Mouse (Mus musculus): ENCODE results near the gene Il9r. TPM values are rescaled to one million over a fixed set of nuclear protein-coding genes. Genes with fewer than 3 reads are reported as not detected.

Il9r gene
- polyA plus RNA-seq, 1 experiment = 0.34 TPM

DNA sequence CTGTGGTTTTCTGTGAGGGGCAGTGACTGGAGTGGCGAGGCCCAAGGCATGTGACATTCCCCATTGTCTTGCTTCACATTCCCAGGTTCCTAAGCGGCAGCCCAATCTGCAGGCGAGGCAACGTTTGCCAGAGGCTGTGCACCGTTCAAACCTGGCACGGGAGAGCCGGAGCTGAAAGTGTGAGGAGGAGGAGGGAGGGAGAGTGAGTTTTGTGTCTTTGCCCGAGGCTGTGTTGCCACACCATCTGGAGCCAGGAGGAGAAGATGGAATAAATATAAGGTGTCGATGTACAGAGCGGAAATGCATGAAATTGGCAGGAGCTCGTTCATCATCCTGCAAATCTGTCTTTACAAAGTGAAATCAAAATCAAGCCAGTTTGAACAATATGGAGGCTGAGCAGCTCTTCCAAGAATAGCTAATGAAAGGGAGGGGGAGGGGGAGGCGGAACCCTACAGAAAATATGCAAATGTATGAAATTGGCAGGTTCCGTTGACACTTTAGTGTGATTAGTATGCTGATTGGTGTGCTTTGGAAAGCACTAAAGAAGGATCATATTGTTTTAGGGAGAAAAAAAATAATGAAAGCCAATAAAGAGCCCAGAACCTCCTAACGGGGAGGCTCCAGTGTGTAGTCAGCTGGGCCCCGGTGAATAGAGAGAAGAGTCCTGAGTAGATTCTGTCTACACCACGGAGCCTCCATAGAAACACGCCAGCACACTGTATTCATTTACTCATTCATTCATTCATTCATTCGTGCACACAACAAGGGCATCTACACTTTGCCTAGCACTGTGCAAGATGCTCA, 42.1 kb downstream of the Il9r start:
- DNase-seq (ENCODE audit: low read depth) = no peak

DNA sequence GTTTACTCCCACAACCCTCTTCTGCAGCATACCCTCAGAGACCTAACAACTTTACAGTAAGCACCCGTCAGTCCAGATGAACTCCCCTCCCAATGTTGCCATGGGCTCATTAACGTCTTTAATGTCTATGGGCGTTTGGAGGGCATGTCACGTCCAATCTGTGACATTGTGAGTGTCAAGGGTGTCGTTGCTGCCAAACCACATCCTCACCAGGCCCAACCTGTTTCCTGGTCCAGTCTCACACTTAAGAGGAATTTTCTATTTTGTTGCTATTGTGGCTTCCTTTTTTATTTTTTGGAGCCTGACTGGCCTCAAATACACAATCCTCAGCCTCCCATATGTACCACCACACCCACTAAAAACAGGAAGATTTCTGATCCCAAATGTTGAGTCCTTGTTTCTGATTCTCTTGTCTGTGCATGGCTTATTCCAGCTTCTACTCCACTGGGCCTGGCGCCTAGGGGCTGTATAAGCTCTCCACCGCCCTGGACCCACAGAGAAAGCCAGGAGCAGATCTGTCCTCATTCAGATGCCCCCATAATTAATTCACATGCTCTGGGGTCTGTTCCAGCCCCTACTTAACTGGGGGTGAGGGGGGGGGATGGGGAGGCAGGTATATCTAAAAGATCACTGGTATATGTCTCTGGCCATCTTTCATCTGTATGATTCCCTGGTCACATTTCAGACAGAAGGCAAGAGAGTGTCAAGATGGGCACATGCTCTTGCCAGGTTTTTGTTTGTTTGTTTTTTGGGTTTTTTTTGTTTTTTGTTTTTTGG, 43.0 kb downstream of the Il9r start:
- DNase-seq (ENCODE audit: low read depth) = no peak

DNA sequence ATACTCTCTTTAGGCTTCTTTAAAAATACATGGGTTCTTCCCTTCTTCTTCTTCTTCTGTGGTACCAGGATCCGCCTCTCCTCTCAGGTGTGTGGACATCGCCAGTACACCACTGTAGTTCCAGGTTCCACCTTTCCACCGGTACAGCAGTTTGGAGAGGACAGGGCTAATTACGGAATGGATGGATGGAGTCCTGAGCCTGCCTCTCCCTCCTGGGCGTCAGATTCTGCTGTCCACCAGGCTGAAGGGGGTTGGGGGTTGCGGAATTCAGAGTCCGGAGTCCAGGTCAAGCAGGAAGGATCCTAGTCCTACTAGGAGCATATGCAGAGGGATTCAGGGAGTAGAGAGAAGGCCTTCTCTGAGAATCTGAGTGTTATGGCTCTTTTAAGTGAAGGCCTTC, 46.9 kb downstream of the Il9r start:
- no peak for DNase-seq (ENCODE audit: low read depth)

DNA sequence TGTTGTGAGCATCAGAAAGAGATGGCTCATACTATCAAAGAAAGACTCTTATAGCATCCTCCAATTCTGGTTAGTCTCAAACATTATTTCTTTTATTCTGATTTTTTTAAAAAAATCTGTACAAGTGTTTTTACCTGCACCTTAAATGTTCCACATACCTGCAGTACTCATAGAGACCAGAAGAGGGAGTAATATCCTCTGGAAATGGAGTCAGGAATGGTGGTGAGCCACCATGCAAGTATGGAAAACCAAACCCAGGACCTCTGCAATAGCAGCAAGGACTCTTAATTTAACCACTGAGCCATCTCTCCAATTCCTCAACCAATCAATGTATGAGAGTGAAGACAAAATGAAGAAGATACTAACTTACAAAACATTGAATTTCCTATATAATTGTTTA, 47.3 kb downstream of the Il9r start:
- no peak for DNase-seq (ENCODE audit: low read depth)

DNA sequence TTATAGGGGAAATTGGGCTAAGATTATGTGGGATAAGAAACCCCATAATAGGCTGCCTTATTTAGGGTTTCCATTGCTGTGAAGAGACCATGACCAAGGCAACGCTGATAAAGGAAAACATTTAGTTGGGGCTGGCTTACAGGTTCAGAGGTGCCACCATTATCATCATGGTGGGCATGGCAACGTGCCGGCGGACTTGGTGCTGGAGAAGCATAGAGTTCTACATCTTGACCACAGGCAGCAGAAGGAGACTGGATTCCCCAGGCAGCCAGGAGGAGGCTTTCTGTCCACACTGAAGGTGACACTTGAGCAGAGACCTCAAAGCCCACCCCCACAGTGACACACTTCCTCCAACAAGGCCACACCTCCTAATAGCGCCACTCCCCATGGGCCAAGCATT, 48.8 kb downstream of the Il9r start:
- DNase-seq (ENCODE audit: low read depth) = no peak

DNA sequence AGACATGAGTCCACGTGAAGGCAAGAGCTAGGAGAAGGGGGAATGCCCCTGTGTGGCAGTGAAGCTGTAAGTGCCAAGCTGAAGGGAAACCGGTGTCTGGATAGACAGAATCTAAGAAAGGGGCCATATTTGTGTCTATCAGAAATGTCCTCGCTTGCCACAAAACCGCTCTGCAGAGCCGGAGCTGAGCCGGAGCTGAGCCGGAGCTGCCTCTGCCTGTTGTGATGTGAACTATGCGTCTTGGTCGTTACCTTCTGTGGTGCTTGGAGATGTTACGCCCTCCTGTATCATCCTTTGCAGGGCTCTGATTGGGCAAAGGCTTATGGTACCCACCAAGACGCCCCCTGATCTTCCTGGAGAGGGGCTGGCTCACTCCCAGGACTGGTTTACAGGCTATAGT, 50.5 kb downstream of the Il9r start:
- no peak for DNase-seq (ENCODE audit: low read depth)

DNA sequence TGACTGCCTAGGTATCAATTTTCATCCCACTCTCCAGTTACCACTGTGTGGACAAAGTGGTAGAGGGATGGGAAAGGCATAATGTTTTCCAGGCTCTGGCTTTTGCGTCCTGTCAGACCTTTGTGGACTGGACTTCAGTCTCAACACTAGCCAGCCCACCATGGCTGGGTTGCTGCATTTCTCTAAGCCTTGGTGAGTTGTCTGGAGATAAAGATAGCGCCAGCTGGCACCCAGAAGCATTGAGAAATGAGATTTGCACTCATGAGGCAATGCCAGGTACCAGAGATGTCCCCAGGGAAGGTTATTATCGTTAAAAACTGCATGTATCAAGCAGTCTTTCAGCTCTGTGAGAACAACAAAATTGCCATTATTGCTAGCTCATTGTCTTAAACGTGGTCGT, 57.3 kb downstream of the Il9r start:
- DNase-seq (ENCODE audit: low read depth) = no peak

DNA sequence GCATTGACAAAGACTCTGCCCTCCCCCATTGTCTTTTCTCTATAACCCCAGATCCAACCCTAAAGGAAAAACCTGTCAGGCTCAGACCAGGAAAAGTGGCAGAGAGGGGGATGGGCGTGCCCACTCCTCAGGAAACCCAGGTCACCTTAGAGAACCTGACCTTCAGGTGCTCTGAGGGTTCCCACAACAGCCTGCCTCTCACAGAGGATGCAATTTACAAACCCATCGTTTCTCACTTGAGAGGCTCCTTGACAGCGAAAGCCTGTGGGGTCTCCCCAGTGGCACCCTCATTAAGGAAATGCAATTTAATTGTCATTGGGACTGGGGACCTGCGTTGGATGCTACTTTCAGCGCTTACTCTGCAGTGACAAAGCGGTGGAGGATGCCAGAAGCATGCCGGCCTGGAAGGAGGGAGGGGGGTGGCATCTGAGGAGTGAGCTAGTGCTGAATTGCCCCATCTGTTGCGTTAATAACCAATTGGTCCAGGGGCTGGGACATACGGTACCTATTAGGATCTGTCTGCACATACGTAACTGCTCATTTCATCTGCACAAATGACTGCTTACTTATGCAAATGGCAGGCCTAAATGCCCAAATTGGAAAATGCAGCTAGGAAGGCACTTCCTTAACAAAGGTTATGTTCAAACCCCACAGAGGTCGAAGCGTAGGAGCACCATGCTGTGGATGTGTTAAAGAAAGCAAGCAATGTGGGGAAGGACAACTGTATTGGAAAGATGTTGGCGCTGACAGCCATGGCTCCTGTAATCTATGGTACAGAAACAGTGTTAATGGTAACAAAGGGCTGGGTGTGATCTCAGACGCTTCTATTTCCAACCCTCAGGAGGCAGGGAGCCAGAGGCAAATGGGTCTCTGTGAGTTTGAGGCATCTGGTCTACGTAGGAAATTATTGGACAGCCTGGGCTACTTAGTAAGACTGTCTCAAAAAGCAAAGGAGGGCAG, 58.2 kb downstream of the Il9r start:
- DNase-seq (ENCODE audit: low read depth) = no peak

DNA sequence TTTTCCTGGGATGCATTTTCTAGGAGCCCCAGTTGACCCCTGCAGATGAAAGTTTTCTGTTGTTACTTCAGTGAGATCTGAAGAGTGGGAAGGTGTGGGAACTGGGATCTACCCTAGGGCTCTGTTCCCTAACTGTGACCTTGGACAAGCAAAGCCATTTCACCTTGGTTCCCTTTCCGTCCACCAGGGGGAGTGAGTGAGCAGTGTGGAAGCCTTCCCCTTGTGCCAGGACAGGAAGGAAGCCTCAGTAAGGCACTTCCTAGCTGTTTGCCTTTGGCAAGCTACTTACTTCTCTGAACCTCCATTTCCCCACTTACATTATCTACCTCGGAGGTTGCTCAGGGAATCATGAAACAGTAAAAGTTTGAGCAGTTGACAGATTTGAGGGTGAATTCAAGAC, 59.0 kb downstream of the Il9r start:
- DNase-seq (ENCODE audit: low read depth) = no peak

DNA sequence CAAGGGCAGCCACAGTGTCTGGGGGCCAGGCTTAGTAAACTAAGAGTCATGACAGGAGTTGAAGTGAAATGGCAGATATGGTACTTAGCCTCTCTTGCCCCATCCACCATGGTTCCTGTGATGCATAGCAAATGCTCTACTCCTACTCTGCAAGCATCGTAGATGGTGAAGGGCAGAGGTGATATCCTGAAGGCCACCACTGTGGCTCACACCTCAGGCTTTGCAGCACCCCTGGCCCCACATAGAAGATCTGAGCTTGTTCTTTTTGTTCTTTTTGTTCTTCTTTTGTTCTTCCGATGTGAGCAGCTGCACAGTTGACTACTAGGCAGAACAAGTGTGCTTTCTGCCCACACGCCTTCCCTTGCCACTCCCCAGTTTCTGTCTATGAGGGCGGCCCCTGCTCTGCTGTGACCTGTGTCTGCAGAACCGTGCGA, 60.5 kb downstream of the Il9r start:
- DNase-seq (ENCODE audit: low read depth) = no peak

DNA sequence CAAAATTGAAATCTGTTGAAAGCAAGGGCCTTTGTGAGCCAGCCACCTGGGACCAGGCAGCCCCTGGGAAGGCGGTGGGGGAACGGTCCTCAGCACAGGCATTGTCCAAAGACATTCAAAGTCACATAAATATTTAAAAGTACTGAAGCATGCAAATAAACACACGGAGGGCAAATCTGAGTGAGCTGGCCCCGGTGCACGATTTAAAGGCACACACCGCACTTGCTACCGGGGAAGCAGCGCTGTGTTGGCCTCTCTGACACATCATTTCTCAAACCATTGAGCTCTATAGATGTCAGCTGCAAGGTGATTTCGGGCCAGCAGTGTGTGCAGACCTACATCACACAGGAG, 61.5 kb downstream of the Il9r start:
- DNase-seq (ENCODE audit: low read depth) = no peak

DNA sequence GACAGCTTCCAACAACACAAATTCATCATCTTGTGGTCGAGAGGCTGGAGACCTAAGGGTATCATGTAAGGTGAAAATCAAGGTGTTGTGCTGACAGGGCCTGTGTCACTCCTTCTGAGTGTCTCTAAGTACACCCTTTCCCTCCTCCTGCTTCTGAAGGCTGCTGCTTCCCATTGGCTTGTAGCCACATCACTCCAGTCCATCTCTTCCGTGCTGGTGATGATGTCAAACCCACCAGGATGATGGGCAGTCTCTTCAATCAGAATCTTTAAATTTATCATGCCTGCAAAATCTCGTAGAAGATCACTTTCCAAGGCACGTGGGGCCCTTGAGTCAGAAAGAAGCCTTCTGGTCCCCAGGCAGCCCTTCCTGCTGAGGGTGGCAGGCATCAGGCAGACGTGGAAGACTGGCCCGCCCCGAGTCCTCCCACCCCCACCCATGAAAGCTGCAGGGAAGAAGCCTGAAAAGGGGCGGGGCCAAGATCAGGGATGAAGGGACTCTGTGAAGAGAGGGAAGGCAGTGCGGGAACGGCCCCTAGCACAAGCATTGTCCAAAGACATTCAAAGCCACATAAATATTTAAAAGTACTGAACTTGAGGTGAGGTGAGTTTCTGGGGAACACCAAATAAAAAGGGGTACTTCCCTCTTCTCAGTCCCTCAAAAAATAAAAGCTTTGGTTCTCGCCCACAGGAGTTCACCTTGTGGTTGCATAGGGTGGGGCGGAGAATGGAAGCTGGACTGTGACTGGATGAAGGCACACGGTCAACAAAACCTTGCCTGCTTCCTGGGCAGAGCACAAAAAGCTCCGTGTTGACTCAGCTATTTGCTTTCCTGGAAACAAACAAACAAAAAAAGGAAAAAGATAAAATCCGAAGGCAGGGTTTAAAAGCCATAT, 62.1 kb downstream of the Il9r start:
- DNase-seq (ENCODE audit: low read depth) = no peak

Other genes with a start within 250 kb of the Il9r start
- 0.05 TPM in 1 of 2 replicates, not detected in the other for gene 4930524B15Rik, start 234.7 kb downstream of the Il9r start, polyA plus RNA-seq (2012; rRNA removed)
- 0.28 and 0.36 TPM in 2 replicates for gene Nsg2, start 199.8 kb downstream of the Il9r start, polyA plus RNA-seq (2012; rRNA removed)
- 16.4 and 18.9 TPM in 2 replicates for gene Snrnp25, start 5.1 kb upstream of the Il9r start, polyA plus RNA-seq (2012; rRNA removed)
- 98.4 and 128 TPM in 2 replicates for gene Rhbdf1, start 22.0 kb upstream of the Il9r start, polyA plus RNA-seq (2012; rRNA removed)
- 25.3 and 29.2 TPM in 2 replicates for gene Mpg, start 26.2 kb upstream of the Il9r start, polyA plus RNA-seq (2012; rRNA removed)
- 84.1 and 133 TPM in 2 replicates for gene Nprl3, start 67.4 kb upstream of the Il9r start, polyA plus RNA-seq (2012; rRNA removed)
- gene Hba-x, start 76.1 kb upstream of the Il9r start, polyA plus RNA-seq (2012; rRNA removed) = not detected in 2 replicates
- gene Hba-a1, start 83.2 kb upstream of the Il9r start, polyA plus RNA-seq (2012; rRNA removed) = 903 and 2,048 TPM in 2 replicates
- gene Hbq1b, start 86.7 kb upstream of the Il9r start, polyA plus RNA-seq (2012; rRNA removed) = 0.24 and 0.57 TPM in 2 replicates
- gene Hba-a2, start 96.2 kb upstream of the Il9r start, polyA plus RNA-seq (2012; rRNA removed) = 2,488 and 5,855 TPM in 2 replicates
- gene Hbq1a, start 99.8 kb upstream of the Il9r start, polyA plus RNA-seq (2012; rRNA removed) = 0.42 and 0.45 TPM in 2 replicates
- gene Sh3pxd2b, start 147.5 kb upstream of the Il9r start, polyA plus RNA-seq (2012; rRNA removed) = 9.6 and 11.7 TPM in 2 replicates

Data from gonadal fat pad, adult 2 months (tissue).